Mouse (Mus musculus) adrenal gland, adult 2 months (tissue): ENCODE measurements around the gene Zcchc4. TPM values are rescaled to one million over a fixed set of nuclear protein-coding genes. Genes with fewer than 3 reads are reported as not detected.
A peak's percentile ranks its signal among the peaks of the same experiment; 100 is the strongest.

Experiments
- DNase-seq: peaks from one replicate; pipeline ENCODE4 v3.0.0; 2021
- polyA plus RNA-seq: library from polyadenylated mRNA; depleted of rRNA; stranded (reverse); fragments of >200 nt; gene quantifications from 2 replicates; pipeline ENCODE4 v1.2.3, GENCODE M21; 2012
- total RNA-seq, 2 experiments: library from RNA; stranded (reverse); gene quantifications; 2 replicates each; pipeline ENCODE4 v1.2.3; 2021

The Zcchc4 gene
- total and polyA plus RNA-seq, 3 experiments, result 4.0 to 12.2 (median 9.6) TPM

DNA sequence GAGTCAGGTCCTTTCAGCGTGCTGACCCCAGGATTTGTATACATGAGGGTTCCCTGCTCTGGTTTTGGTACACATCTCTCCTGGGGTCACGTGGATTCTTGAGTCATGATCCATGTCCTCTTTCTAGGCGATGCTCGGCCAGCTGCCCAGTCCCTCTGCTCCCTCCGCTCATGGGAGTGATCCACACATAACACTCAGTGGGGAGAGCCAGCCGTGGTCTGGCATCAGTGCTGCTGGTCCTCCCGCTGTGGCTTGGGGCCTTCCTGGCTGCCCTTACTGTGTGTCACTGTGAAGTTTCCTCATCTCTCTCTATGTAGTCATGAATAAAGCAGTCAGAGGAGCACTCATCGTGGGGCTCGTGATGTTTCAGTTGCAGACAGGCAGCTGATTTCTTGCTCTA is 18.9 kb downstream of the Zcchc4 start:
- no peak for DNase-seq

DNA sequence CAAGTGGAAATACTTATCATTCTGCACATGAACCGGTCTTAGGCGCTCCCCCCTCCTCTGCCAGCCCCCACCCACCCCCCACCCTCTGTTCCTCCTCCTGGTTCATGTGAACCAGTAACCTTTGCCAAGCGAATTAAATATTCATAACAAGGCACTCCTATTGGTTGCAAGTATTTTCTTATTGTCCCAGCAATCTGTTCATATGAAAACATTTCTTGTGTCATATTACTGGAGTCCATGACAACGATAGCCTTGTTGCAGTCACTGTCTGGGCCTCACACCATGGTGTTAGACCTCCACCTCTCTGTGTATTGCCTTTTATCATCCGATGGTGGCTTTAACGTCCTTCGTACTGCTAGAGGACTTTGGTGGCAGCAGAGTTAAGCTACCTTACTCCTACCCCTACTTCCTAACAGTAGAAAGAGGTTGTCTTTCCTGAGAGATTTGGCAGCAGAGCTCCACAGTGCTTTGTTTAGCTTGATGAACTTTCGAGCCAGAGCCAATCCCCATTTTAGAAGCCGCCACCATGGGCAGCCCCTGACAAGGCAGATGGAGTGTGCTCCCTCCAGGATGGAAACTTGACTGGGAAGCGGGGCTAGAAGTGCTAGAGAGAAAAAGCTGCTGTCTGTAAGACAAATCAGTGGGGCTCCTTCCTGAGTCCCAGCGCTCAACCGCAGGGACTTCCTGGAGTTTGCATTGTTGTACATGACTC is 24.2 kb downstream of the Zcchc4 start:
- DNase-seq, result no peak

- DNase-seq, result no peak
Measured at GRCm38 (mm10) chr5:52805801-52806200, 30.6 kb downstream of the Zcchc4 start.

GRCm38 (mm10) chr5:52806349-52806748 is 31.1 kb downstream of the Zcchc4 start:
- DNase-seq, result no peak

DNA sequence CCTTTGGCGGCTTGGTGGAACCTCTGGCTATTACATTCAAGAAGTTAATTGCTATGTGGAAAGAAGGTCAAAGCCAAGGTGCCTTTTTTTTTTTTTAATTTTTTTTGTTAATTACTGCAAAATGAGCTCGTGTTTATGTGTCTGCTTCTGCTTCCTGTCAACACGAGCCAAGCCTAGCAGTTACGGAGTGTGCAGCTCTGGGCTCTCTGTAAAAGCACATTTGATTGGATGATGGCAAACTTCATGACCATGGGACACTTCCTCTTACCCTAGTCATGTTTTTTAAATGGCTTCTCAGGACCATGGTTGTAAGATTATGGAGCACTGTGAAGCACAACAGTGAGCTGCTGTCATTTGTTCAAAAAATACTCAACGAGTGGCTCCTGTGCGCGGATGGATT is 31.8 kb downstream of the Zcchc4 start:
- DNase-seq, result no peak

DNA sequence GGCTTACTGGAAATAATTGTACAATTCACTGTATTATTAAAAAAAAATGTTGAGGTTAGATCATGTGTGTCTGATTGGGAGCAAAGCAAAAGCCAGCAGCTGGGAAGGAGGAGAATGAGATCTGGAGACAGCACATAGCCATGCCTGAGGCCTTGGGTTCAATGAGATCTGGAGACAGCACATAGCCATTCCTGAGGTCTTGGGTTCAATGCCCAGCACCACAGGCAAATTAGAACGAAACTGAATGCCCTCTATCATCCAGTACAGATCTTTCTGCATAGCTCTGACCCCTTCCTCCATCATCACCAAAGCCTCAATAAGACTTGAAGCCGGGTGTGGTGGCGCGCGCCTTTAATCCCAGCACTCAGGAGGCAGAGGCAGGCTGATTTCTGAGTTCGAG is 35.2 kb downstream of the Zcchc4 start:
- no peak for DNase-seq

- DNase-seq, result no peak
Measured at GRCm38 (mm10) chr5:52811056-52811455, 35.8 kb downstream of the Zcchc4 start.

- no peak for DNase-seq
Measured at GRCm38 (mm10) chr5:52812456-52812855, 37.2 kb downstream of the Zcchc4 start.

GRCm38 (mm10) chr5:52813312-52813711 is 38.1 kb downstream of the Zcchc4 start:
- DNase-seq, result no peak

DNA sequence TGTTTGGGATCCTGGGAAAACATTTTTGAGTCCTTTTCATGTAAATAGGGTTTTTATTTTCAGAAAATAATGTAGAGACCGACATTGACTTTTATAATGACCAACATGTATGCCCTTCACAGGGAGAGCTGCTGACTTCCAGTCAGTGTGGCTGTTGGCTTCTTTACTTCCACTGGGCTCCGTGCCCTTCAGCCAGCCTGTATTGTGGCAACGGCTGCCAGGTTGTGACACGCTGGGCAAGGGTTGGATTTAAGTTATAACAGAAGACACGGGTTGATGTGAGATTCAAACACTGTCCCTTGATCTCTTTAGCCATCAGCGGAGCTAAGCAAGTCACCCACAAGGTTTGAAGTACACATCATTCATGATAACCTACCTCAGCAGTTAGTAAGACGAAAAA is 43.5 kb downstream of the Zcchc4 start:
- no peak for DNase-seq

- peak; percentile 37 for DNase-seq
Measured at GRCm38 (mm10) chr5:52821691-52822090, 46.5 kb downstream of the Zcchc4 start.

DNA sequence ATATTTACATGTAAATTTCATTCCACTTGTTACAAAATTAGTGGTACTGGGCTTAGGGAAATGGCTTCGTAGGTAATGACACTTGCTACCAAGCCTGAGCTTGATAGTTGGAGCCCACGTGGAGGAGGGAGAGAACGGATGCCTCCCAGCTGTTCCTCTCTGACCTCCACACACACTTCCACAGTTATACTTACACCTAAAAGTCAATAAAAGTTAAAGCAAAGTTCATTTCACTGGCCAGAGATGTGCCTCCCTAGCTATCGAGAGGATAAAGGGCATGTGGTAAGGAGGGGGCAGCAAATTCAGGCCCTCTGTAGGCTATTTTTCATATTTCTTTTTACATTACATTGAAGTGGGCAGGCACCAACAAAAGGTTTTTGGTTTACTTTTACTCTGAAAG is 52.7 kb downstream of the Zcchc4 start:
- no peak for DNase-seq

- DNase-seq, result peak; percentile 28
Measured at GRCm38 (mm10) chr5:52833005-52833404, 57.8 kb downstream of the Zcchc4 start.

DNA sequence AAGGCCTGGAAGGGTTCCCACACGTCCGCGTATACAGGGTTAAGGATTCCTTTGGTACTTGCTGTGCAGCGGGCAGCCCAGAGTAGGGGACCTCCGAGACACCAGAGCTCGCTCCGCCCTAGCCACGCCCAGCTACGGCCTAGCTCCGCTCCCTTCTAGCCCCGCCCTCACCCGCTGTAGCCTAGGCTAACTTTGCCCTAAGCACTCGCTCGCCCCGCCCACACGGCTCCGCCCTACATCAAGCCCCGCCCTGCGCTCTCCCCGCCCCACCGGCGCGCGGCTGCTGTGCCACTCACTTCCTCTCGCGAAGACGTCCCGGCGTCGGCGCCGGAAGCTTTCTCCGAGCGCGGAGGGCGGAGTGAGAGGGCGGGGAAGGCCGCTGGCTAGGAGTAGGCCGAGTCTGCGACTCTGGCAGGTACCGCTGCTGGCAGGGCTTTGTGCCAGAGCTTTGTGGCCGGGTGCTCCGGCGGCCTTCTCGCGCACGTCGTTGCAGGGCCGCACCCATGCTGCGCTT is 58.6 kb downstream of the Zcchc4 start, which contains the start of gene Anapc4:
Gene Anapc4, plus strand, starts transcription at position 252 of the 514 bp plus-strand sequence.
- peak; percentile 100 for DNase-seq

DNA sequence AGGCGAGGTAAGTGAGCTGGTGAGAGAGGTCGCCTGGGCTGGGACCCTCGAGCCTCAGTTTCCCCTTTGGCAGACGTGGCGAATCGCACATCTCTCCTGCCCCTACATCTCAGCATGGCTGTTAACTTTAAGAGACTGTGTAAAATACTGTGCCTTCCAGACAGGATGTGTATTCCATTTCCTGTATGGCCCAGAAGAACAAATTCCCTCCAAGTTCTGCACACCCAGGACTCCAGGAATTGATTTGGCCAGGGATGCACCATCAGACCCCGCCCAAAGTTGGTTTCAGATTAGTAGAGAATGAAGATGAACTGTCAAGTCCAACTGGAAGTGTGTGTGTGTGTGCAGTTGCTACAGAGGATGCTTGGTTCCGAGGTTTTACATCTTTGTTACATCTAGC is 59.2 kb downstream of the Zcchc4 start:
- DNase-seq, result no peak

DNA sequence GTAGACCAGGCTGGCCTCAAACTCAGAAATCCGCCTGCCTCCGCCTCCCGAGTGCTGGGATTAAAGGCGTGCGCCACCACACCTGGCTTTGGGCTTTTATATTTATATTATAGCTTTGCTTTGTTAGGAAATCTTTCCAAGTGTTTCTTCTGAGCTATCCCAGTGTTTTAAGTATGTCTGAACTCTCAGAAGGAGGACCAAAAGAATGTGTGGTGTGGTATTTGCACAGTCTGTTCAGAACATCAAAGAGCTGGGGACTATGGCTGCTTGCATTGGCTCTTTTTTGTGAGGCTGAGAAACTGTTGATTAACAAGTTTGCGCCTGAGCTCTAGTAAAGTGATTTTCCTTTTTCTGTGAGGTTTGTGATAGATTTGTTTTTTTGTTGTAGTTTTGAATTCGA is 69.1 kb downstream of the Zcchc4 start:
- no peak for DNase-seq

- DNase-seq, result no peak
Measured at GRCm38 (mm10) chr5:52855727-52856126, 80.5 kb downstream of the Zcchc4 start.

GRCm38 (mm10) chr5:52864446-52864845 is 89.2 kb downstream of the Zcchc4 start:
- peak; percentile 63 for DNase-seq

DNA sequence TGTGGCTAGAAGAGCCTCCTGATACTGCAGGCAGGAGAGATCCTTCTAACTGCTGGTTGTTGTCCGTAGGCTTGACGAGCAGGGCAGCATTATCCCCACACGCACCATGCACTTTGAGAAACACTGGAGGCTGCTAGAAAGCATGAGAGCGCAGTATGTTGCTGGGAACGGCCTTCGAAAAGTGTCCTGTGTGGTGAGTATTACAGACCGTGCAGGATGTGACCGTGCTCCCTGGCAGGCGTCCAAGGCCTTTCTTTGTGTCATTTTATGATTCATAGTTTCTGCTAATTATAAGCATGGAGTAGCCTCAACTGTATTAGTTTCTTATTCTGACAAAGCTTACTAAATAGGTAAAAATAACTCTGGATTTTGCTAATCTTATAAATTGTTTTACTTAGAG is 90.6 kb downstream of the Zcchc4 start:
- DNase-seq, result peak; percentile 94

GRCm38 (mm10) chr5:52866361-52867155 is 91.3 kb downstream of the Zcchc4 start:
- DNase-seq, result peak; percentile 62

DNA sequence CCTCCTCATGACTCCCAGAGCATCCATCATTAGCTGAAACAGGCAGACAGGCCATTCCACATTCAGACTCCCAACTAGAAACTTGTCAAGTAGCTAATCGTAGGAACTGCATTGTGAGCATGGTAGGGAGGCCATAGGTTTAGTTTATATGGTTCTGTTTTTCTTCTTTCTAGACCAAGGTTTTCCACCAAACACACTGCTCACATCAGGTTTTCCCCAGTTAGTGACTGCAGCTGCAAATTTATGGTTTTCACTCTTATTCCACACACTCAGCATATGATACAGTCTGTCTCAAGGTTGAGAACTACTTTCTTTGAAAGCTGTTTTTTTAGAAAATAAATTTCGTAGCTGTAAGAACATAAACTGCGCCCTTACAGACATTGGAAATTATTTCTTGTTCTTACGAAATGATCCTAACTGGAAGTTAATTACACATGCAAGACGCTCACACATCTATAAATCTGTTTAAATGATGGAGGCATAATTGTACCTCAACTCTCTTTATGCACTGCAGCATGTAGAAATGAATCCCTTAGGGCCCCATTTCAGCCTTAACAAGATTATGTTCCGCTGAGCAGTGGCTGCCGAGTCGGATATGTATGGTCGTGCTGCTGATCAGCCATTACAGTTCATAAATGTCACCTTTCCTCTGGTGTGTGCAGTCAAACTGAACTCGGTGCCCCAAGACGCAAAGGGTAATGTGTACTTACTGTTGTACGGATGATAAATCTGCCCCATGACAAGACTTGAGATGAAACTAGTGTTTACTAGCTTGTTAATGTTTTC is 93.9 kb downstream of the Zcchc4 start:
- DNase-seq, result no peak

DNA sequence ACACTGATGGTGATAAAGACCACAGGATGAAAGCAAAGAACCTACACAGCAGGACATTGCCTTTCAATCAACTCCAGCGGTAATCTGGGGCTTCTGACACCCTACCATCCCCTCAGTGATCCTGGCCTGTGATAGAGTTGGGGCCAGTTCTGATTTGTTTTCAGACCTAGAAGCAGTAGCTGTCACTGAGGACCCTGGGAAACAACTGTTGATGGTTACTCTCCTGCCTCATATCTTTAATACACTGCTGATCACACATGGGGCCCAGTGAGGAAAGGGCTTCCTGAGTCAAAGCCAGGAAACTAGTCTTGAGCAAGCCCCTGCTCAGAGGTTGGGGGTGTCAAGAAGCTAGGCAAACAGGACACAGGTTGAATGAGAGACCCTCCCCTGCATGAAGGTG is 96.3 kb downstream of the Zcchc4 start:
- no peak for DNase-seq
